Mouse (Mus musculus) stomach, embryonic 14.5 days (tissue): ENCODE measurements around the gene Ralgapa1. TPM values are rescaled to one million over a fixed set of nuclear protein-coding genes. Genes with fewer than 3 reads are reported as not detected.

ENCODE experiments used
- ATAC-seq: fragments of 200-750 bp; cut with Nextera tagmentation; 2 replicates; pipeline ENCODE4 v1.8.0; 2017; ENCODE audit warnings: low read depth, moderate TSS enrichment; ENCODE audit not compliant: insufficient number of reproducible peaks, insufficient read depth, low FRiP score
- H3K27ac ChIP-seq: fragments of 300-500 bp; sonication (generic); 2 replicates; pipeline ENCODE4 v1.5.1; 2014; ENCODE audit warnings: mild to moderate bottlenecking, low read length, moderate library complexity, mixed read lengths
- H3K27me3 ChIP-seq: fragments of 300-500 bp; sonication (generic); 2 replicates; pipeline ENCODE4 v1.6.1; 2014; ENCODE audit warnings: low read length, control low read depth, mixed read lengths; ENCODE audit not compliant: control insufficient read depth, insufficient read depth
- H3K36me3 ChIP-seq: fragments of 300-500 bp; sonication (generic); 2 replicates; pipeline ENCODE4 v1.6.1; 2014; ENCODE audit warnings: mild to moderate bottlenecking, control low read depth, low read length, moderate library complexity, mixed read lengths; ENCODE audit not compliant: control insufficient read depth, insufficient read depth
- H3K4me1 ChIP-seq: fragments of 300-500 bp; sonication (generic); 2 replicates; pipeline ENCODE4 v1.6.1; 2014; ENCODE audit warnings: low read length, control low read depth, mixed read lengths; ENCODE audit not compliant: control insufficient read depth, insufficient read depth
- H3K4me2 ChIP-seq: fragments of 300-500 bp; sonication (generic); replicated peaks from 2 replicates; pipeline ENCODE4 v1.6.1; 2014; ENCODE audit warnings: low read depth, low read length, control low read depth
- H3K4me3 ChIP-seq: fragments of 300-500 bp; sonication (generic); 2 replicates; pipeline ENCODE4 v1.5.1; 2014; ENCODE audit warnings: low read depth, low read length, control low read depth
- H3K9ac ChIP-seq: fragments of 300-500 bp; sonication (generic); replicated peaks from 2 replicates; pipeline ENCODE4 v1.6.1; 2014; ENCODE audit warnings: low read depth, mild to moderate bottlenecking, control low read depth, low read length, moderate library complexity, mixed read lengths
- H3K9me3 ChIP-seq: fragments of 300-500 bp; sonication (generic); 2 replicates; pipeline ENCODE4 v1.6.1; 2016; ENCODE audit warnings: low read depth, low read length, control low read depth; ENCODE audit not compliant: control insufficient read depth
- WGBS: fragments of 180-500 bp; shearing (Covaris S2); extraction: QIAGEN DNeasy Blood & Tissue Kit; methylation state at CpG from one replicate; pipeline ENCODE4 v1.1.7; 2014; 5-methylcytosine and 5-hydroxymethylcytosine counted together
- polyA plus RNA-seq: library from polyadenylated mRNA; unstranded; fragments of >200 nt; fragmentation: Nextera tagmentation; extraction: Ambion mirVana; gene quantifications from 2 replicates; pipeline ENCODE4 v1.2.1, GENCODE M21; 2014

The Ralgapa1 gene
- polyA plus RNA-seq, 1 experiment from 2014 or later, result 26.0 TPM

DNA sequence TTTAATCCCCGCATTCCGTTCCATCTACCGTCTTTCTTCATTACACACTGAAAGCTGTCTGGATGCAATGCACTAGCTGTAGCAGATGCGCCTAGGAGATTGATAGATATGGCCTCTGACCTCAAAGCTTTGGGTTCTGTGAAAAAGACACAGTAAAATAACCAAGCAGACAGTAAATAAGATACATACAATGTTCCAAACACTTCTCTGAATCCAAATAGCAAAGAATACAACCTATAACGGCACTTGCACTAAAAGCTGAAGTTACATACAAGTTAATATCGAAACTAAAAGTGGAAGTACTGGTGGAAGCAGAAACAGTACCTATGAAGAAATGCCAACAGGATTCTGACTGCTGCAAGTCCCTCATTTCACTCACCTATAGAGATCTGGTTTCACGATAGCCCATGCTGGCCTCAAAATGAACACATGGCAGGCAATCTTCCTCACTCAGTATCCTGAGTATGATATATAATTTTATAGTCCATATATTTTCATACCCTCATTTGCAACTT is 172.9 kb downstream of the Ralgapa1 start:
- H3K4me2 ChIP-seq, result no peak overlapping the region
- ATAC-seq, result no peak

DNA sequence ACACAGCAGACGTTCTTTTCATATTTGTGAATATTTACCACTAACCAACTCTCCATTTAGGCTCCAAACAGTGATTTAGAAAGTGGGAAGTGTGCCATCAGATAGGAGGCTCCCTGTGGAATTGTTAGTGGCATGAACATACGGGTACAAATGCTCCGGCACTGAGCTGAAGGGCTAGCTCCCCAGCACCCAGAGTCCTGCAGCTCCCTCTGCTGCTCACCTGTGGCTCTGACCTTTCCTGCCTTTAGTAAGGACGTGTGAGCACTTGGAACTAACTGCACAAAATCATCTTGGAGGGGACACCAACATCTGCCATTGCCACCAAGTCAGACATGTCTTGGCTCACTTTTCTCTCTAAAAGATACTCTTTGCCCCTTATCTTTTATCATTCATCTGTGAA is 194.3 kb downstream of the Ralgapa1 start:
- Histone ChIP-seq H3K27ac (no peak overlapping the region), H3K4me1 (no peaks in the 10 kb centered on the region)

More for the DNA sequence above, 172.9 kb downstream of the Ralgapa1 start:
- Histone ChIP-seq H3K9me3 (no peaks in the 10 kb centered on the region), H3K36me3 (peaks cover 3% of the 10 kb centered on the region; the same call in 1 of the 2 replicates), H3K9ac (no peak overlapping the region), H3K4me3 (no peak overlapping the region), H3K27ac (no peak overlapping the region), H3K27me3 (no peaks in the 10 kb centered on the region), H3K4me1 (no peaks in the 10 kb centered on the region)
- 86% methylated on average over 7 of the region's 7 CpGs for WGBS

DNA sequence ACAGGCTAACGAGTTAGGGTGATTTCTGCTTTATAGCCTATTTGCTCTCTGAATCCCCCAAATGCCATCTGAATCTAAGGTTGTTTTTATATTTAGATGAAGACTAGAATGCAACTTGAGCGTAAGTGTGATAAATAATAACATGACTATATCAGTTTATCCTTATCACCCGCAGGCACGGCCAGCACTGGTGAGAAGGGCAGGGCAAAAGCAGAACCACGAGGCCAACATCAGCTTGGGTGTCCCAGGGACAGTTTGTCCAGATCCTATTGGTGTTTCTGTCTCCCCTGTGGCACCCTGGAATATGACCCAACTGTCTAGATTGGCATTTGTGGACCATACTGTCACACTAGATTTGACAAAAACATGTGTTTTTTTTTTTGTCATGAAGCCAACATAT is 197.7 kb downstream of the Ralgapa1 start:
- Histone ChIP-seq H3K9ac (no peak overlapping the region), H3K27ac (no peak overlapping the region), H3K4me1 (no peaks in the 10 kb centered on the region), H3K9me3 (no peaks in the 10 kb centered on the region), H3K4me2 (no peak overlapping the region), H3K4me3 (no peak overlapping the region), H3K27me3 (no peaks in the 10 kb centered on the region), H3K36me3 (no peaks in the 10 kb centered on the region)
- 85% methylated on average over 5 of the region's 5 CpGs for WGBS
- ATAC-seq, result no peak

More for the DNA sequence above, 194.3 kb downstream of the Ralgapa1 start:
- no peak overlapping the region for H3K4me3 ChIP-seq
- no peak overlapping the region for H3K4me2 ChIP-seq
- no peak for ATAC-seq
- 43% methylated on average over 4 of the region's 4 CpGs for WGBS
- H3K9ac ChIP-seq, result no peak overlapping the region
- no peaks in the 10 kb centered on the region for H3K27me3 ChIP-seq
- no peaks in the 10 kb centered on the region for H3K9me3 ChIP-seq
- no peaks in the 10 kb centered on the region for H3K36me3 ChIP-seq

DNA sequence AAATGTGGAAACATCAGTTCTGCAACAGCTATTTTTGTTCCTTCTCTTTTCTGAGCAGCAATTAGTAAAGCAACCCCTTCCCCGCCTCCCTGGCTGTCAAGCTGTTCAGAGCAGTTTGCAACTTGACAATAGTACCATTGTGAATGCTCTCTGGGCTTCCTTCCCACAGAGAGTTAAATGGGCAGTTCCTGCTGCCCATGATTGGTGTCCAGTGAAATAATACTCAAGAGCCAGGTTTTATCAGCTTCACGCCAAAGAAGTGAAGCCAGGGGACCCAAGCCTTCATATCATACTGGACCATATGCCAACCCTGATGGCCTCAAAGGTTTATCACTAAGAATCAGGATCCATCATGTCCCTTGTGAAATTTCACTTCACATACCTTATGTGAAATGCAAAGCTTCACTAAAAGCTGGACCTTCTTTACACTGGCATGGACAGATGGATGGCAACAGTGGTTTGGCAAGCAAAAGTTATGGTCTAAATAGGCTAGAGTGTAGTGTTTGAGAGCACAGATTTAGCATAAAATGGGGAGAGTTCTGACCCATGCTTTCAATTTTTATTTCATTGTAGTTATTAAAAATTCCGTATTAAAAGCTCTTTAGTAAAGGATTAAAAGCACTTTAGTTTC is 198.2 kb downstream of the Ralgapa1 start:
- no peak for ATAC-seq
- no peak overlapping the region for H3K27ac ChIP-seq
- 57% methylated on average over 3 of the region's 3 CpGs for WGBS
- H3K4me2 ChIP-seq, result no peak overlapping the region
- no peaks in the 10 kb centered on the region for H3K36me3 ChIP-seq
- no peaks in the 10 kb centered on the region for H3K9me3 ChIP-seq
- no peaks in the 10 kb centered on the region for H3K27me3 ChIP-seq
- no peak overlapping the region for H3K4me3 ChIP-seq
- H3K4me1 ChIP-seq, result no peaks in the 10 kb centered on the region
- no peak overlapping the region for H3K9ac ChIP-seq

DNA sequence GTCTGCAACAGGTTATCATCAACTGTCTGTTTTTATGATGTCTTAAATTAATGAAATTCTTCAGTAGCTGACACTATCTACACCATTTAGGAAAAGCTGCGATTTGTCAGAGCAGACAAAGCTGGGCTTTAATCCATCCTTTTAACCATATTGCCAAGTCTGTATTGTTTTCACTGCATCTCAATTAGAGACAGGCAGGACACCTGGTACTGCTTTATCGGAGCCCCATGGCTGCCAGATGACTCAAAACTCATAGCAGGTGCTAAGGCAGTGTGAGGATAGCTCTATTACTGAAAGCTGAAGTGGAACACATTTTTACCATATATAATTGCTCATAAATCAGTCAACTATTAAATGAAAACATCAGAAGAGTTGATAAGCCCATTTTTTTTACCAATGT is 200.6 kb downstream of the Ralgapa1 start:
- Histone ChIP-seq H3K27me3 (no peaks in the 10 kb centered on the region), H3K9ac (no peak overlapping the region), H3K4me1 (no peaks in the 10 kb centered on the region), H3K27ac (no peak overlapping the region), H3K9me3 (no peaks in the 10 kb centered on the region), H3K36me3 (no peaks in the 10 kb centered on the region), H3K4me2 (no peak overlapping the region), H3K4me3 (no peak overlapping the region)
- ATAC-seq, result no peak
- 80% methylated on average over 2 of the region's 2 CpGs for WGBS

DNA sequence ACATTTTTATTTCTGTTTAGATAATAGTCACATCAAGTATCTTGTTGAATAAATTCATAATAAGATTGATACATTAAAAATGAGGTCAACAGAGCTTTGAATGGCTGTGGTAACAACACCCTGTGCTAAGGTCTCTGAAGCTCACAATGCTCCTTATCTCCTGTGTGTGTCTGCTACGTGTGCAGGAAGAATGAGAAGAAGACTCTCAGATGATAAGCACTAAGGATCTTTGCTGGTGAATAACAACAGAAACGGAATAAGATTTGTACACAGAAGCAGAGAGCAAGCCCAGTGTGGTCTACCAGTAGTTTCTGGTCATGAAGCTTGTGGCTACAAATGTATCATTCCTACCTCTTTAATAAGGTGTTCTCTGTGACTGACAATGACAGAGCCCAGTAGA is 210.2 kb downstream of the Ralgapa1 start:
- Histone ChIP-seq H3K4me3 (no peak overlapping the region), H3K27me3 (no peaks in the 10 kb centered on the region), H3K4me2 (no peak overlapping the region), H3K36me3 (no peaks in the 10 kb centered on the region; the same call in 1 of the 2 replicates), H3K4me1 (no peaks in the 10 kb centered on the region), H3K9ac (no peak overlapping the region), H3K27ac (no peak overlapping the region), H3K9me3 (no peaks in the 10 kb centered on the region)
- ATAC-seq, result no peak
- 59% methylated on average over 2 of the region's 2 CpGs for WGBS

DNA sequence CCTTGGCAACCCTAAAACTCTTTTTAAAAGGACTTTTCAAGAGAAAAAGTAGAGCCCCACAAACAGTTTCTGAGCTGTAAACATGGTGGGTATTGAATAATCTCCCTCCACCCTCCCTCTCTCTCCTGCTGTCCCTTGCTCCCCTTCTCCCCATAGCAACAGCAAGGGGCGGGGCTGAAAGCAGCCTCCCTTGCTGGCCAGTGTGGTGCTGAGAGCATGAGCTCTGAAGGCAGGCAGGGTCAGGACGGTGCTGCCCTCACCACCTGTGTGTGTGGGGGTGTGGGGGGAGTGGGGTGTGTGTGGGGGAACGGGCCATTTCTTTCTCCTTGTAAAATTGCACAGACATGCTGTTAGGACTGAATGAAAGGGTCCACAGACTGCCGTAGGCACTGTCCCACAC is 213.1 kb downstream of the Ralgapa1 start:
- Histone ChIP-seq H3K4me1 (no peaks in the 10 kb centered on the region), H3K4me3 (no peak overlapping the region), H3K9ac (no peak overlapping the region), H3K36me3 (no peaks in the 10 kb centered on the region), H3K4me2 (no peak overlapping the region), H3K27me3 (no peaks in the 10 kb centered on the region), H3K9me3 (no peaks in the 10 kb centered on the region), H3K27ac (no peak overlapping the region)
- ATAC-seq, result no peak
- 32% methylated on average over 4 of the region's 4 CpGs for WGBS

DNA sequence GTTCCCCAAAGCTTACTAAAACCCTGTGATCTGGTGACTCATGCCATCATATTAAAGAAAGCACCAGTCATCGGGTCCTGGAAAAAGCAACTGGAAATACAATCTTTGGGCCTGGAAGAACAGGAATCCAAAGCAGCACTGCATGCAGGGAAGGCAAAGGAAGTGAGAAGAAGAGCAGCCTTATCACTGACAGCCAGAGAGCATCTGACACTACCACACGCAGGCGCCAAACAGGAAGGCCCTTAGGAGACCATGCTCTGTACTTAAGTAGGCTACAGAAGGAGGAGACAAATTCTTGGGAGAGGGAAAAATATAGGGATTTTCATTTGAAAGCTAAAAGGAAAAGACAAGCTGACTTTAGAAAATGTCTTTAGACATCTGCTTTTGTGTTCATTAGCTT is 216.6 kb downstream of the Ralgapa1 start:
- H3K4me3 ChIP-seq, result no peak overlapping the region
- H3K9ac ChIP-seq, result no peak overlapping the region
- H3K36me3 ChIP-seq, result no peaks in the 10 kb centered on the region
- no peak overlapping the region for H3K4me2 ChIP-seq
- no peak for ATAC-seq
- no peak overlapping the region for H3K27ac ChIP-seq
- H3K9me3 ChIP-seq, result no peaks in the 10 kb centered on the region
- WGBS, result 75% methylated on average over 3 of the region's 3 CpGs
- peaks cover 6% of the 10 kb centered on the region; the same call in 1 of the 2 replicates for H3K4me1 ChIP-seq
- peaks cover 16% of the 10 kb centered on the region for H3K27me3 ChIP-seq
